Mouse (Mus musculus) inflammation-experienced regulatory T-cells (primary cell): ENCODE measurements around the gene Olfr1006. TPM values are rescaled to one million over a fixed set of nuclear protein-coding genes. Genes with fewer than 3 reads are reported as not detected.

ENCODE experiments used
- polyA plus RNA-seq, 2 experiments: library from polyadenylated mRNA; unstranded; fragments of 100-300 nt; shearing (Covaris generic); gene quantifications; one replicate each; pipeline ENCODE4 v1.2.1; 2017

The Olfr1006 gene
- polyA plus RNA-seq, result not detected

GRCm38 (mm10) chr2:85678667-85679066 is at the start of gene Olfr1006:
TSS of gene Olfr1006 (minus strand) at chr2:85678767.

GRCm38 (mm10) chr2:85715119-85715518 is 36.6 kb upstream of the Olfr1006 start, which contains the start of gene Olfr1009:
TSS of gene Olfr1009 (plus strand) at chr2:85715419.

GRCm38 (mm10) chr2:85689131-85689530 is 10.6 kb upstream of the Olfr1006 start, which contains the start of gene Olfr1008:
TSS of gene Olfr1008 (plus strand) at chr2:85689431.

DNA sequence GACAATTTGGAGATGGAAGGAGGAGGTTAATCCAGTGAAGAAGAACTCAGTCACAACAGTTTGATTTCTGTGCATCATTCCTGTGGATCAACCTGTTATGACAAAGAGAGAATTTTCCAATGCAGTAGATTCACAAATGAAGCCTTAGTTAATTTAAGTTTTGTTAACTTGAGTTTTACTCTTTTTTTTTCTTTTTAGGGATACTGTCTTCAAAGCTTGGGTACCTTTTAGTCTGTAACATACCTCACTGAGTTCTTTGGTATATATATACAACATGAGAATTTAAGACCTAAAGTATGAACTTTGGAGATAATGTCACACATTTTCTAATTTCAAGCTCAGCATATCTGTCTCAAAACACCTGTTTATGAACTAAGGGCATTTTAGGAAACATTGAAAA is 14.2 kb downstream of the Olfr1006 start, which contains the start of gene Olfr154:
Olfr154 (minus strand) TSS at position 101 of the 400 bp plus-strand sequence.

DNA sequence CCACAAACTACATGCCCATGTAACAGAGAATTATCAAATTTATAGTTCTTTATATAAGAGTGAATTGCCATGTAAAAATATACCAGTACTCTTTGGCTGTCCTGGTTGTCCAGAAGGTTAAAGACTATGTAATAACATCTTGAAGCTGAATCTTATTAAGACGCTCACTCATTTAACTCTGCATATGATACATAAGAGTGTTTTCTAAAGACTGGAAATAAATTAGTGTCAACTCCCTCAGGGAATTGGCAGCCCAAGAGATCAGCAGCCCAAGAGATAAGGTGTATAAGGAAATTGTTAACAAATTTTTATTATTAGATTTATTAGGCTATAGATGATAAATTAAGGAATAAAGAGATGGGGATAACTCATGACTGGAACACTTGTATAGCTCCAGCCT is 28.0 kb downstream of the Olfr1006 start, which contains the start of gene Olfr1002:
Olfr1002 (minus strand) TSS at position 101 of the 400 bp plus-strand sequence.

Other genes starting within 250 kb of the Olfr1006 start
- not detected for gene Olfr994, start 242.3 kb downstream of the Olfr1006 start, polyA plus RNA-seq
- gene Olfr995, start 235.1 kb downstream of the Olfr1006 start, polyA plus RNA-seq, result 1 to 10 TPM in 1 of 2 experiments, not detected in 1; 1.1 TPM
- gene 4833423E24Rik, start 159.7 kb downstream of the Olfr1006 start, polyA plus RNA-seq, result under 1 TPM in 1 of 2 experiments, not detected in 1; 0.36 TPM
- not detected for gene Olfr996, start 99.6 kb downstream of the Olfr1006 start, polyA plus RNA-seq
- not detected for gene Olfr998, start 89.8 kb downstream of the Olfr1006 start, polyA plus RNA-seq
- gene Olfr1000, start 66.9 kb downstream of the Olfr1006 start, polyA plus RNA-seq, result not detected
- not detected for gene Olfr1002, start 28.1 kb downstream of the Olfr1006 start, polyA plus RNA-seq
- gene Olfr154, start 14.3 kb downstream of the Olfr1006 start, polyA plus RNA-seq, result not detected
- not detected for gene Olfr1008, start 10.7 kb upstream of the Olfr1006 start, polyA plus RNA-seq
- gene Olfr1009, start 36.7 kb upstream of the Olfr1006 start, polyA plus RNA-seq, result not detected
- gene Olfr1012, start 84.0 kb upstream of the Olfr1006 start, polyA plus RNA-seq, result under 1 TPM in 1 of 2 experiments, not detected in 1; 0.05 TPM
- gene Olfr1013, start 88.3 kb upstream of the Olfr1006 start, polyA plus RNA-seq, result not detected
- under 1 TPM in 1 of 2 experiments, not detected in 1; 0.17 TPM for gene Olfr1014, start 93.9 kb upstream of the Olfr1006 start, polyA plus RNA-seq
- not detected for gene Olfr1015, start 103.2 kb upstream of the Olfr1006 start, polyA plus RNA-seq
- gene Olfr1016, start 123.8 kb upstream of the Olfr1006 start, polyA plus RNA-seq, result under 1 TPM in 1 of 2 experiments, not detected in 1; 0.40 TPM
- gene Olfr1018, start 139.7 kb upstream of the Olfr1006 start, polyA plus RNA-seq, result under 1 TPM in 1 of 2 experiments, not detected in 1; 0.66 TPM
- gene Olfr1019, start 166.7 kb upstream of the Olfr1006 start, polyA plus RNA-seq, result not detected
- 1 to 10 TPM in 1 of 2 experiments, under 1 TPM in 1; 0.10 to 1.7 TPM for gene Olfr1020, start 168.3 kb upstream of the Olfr1006 start, polyA plus RNA-seq
- not detected for gene Olfr1022, start 189.8 kb upstream of the Olfr1006 start, polyA plus RNA-seq
- gene Olfr1023, start 206.9 kb upstream of the Olfr1006 start, polyA plus RNA-seq, result not detected
- gene Olfr1024, start 226.3 kb upstream of the Olfr1006 start, polyA plus RNA-seq, result not detected
- gene Olfr1025-ps1, start 236.4 kb upstream of the Olfr1006 start, polyA plus RNA-seq, result not detected
- gene Olfr1026, start 242.8 kb upstream of the Olfr1006 start, polyA plus RNA-seq, result 1 to 10 TPM in 1 of 2 experiments, not detected in 1; 1.2 TPM